Mouse (Mus musculus): ENCODE data around the gene Capn12. TPM values are rescaled to one million over a fixed set of nuclear protein-coding genes. Genes with fewer than 3 reads are reported as not detected.

Capn12 gene
- polyA plus RNA-seq, 1 experiment from 2014 or later: 0.57 TPM

DNA sequence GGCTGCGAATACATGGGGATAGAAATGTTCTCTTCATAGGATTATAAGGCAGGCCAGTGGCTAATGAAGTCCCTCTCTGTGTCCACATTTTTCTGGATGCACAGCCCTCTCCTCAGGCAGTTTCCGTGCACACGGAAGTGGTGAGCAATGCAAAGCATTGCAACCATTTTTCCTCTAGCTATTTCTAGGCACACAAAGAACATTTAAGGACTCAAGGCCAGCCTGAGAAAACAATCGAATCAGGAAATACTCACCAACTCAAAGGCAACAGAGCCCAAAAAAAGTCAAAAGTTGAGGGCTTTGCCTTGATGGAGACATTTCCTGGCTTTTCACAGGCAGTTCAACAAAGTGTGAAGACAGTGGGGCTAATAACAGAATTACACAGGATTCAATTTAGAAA, 59.9 kb downstream of the Capn12 start:
- 0 out of 2 replicates have a peak overlapping the region, but pooled peaks have one; percentile 43 for H3K27ac ChIP-seq

GRCm38 (mm10) chr7:28941542-28941941, 60.3 kb downstream of the Capn12 start:
- H3K27ac ChIP-seq: peak overlapping the region; percentile 43; the same call in 1 of the 2 replicates
- ATAC-seq (ENCODE audit: low FRiP score): no peak
- no peak overlapping the region for H3K4me3 ChIP-seq (replicated peaks)
- peaks cover 44% of the 10 kb centered on the region for H3K4me1 ChIP-seq
- WGBS: 89% methylated on average over 4 of the region's 4 CpGs
- no peak overlapping the region for H3K4me2 ChIP-seq
- H3K9ac ChIP-seq: no peak overlapping the region
- no peaks in the 10 kb centered on the region for H3K36me3 ChIP-seq (replicated peaks)
- 0 out of 2 replicates have a peak, but pooled peaks cover 4% of the 10 kb centered on the region for H3K27me3 ChIP-seq
- H3K9me3 ChIP-seq: no peaks in the 10 kb centered on the region

More for the DNA sequence above, 59.9 kb downstream of the Capn12 start:
- no peaks in the 10 kb centered on the region for H3K9me3 ChIP-seq
- no peak overlapping the region for H3K4me2 ChIP-seq
- H3K9ac ChIP-seq: no peak overlapping the region
- H3K4me3 ChIP-seq (replicated peaks): no peak overlapping the region
- peaks cover 44% of the 10 kb centered on the region for H3K4me1 ChIP-seq
- 0 out of 2 replicates have a peak, but pooled peaks cover 4% of the 10 kb centered on the region for H3K27me3 ChIP-seq
- ATAC-seq (ENCODE audit: low FRiP score): no peak
- 85% methylated on average over 4 of the region's 4 CpGs for WGBS
- no peaks in the 10 kb centered on the region for H3K36me3 ChIP-seq (replicated peaks)

Other genes with a start within 250 kb of the Capn12 start
- 4.0 and 4.2 TPM in 2 replicates for gene Fbxo27, start 188.6 kb upstream of the Capn12 start, polyA plus RNA-seq (2016; fragmentation: Nextera tagmentation; extraction: Ambion mirVana)
- gene Fbxo17, start 164.6 kb upstream of the Capn12 start, polyA plus RNA-seq (2016; fragmentation: Nextera tagmentation; extraction: Ambion mirVana): 7.3 and 8.0 TPM in 2 replicates
- 118 and 131 TPM in 2 replicates for gene Mrps12, start 139.6 kb upstream of the Capn12 start, polyA plus RNA-seq (2016; fragmentation: Nextera tagmentation; extraction: Ambion mirVana)
- gene Sars2, start 139.4 kb upstream of the Capn12 start, polyA plus RNA-seq (2016; fragmentation: Nextera tagmentation; extraction: Ambion mirVana): 27.9 and 28.9 TPM in 2 replicates
- gene Ccer2, start 125.2 kb upstream of the Capn12 start, polyA plus RNA-seq (2016; fragmentation: Nextera tagmentation; extraction: Ambion mirVana): not detected in 2 replicates
- gene Sirt2, start 114.7 kb upstream of the Capn12 start, polyA plus RNA-seq (2016; fragmentation: Nextera tagmentation; extraction: Ambion mirVana): 68.3 and 77.4 TPM in 2 replicates
- 42.7 and 42.9 TPM in 2 replicates for gene Nfkbib, start 113.9 kb upstream of the Capn12 start, polyA plus RNA-seq (2016; fragmentation: Nextera tagmentation; extraction: Ambion mirVana)
- 1.2 and 2.5 TPM in 2 replicates for gene Rinl, start 92.5 kb upstream of the Capn12 start, polyA plus RNA-seq (2016; fragmentation: Nextera tagmentation; extraction: Ambion mirVana)
- 267 and 357 TPM in 2 replicates for gene Hnrnpl, start 72.9 kb upstream of the Capn12 start, polyA plus RNA-seq (2016; fragmentation: Nextera tagmentation; extraction: Ambion mirVana)
- gene Ech1, start 56.2 kb upstream of the Capn12 start, polyA plus RNA-seq (2016; fragmentation: Nextera tagmentation; extraction: Ambion mirVana): 63.9 and 64.2 TPM in 2 replicates
- 1.7 and 2.8 TPM in 2 replicates for gene Lgals4, start 47.6 kb upstream of the Capn12 start, polyA plus RNA-seq (2016; fragmentation: Nextera tagmentation; extraction: Ambion mirVana)
- gene Lgals7, start 17.6 kb upstream of the Capn12 start, polyA plus RNA-seq (2016; fragmentation: Nextera tagmentation; extraction: Ambion mirVana): 1.1 and 1.9 TPM in 2 replicates
- 159 and 171 TPM in 2 replicates for gene Actn4, start 80.9 kb downstream of the Capn12 start, polyA plus RNA-seq (2016; fragmentation: Nextera tagmentation; extraction: Ambion mirVana)
- 314 and 342 TPM in 2 replicates for gene Eif3k, start 100.4 kb downstream of the Capn12 start, polyA plus RNA-seq (2016; fragmentation: Nextera tagmentation; extraction: Ambion mirVana)
- gene Map4k1, start 100.6 kb downstream of the Capn12 start, polyA plus RNA-seq (2016; fragmentation: Nextera tagmentation; extraction: Ambion mirVana): 5.0 and 5.7 TPM in 2 replicates
- gene Ryr1, start 243.8 kb downstream of the Capn12 start, polyA plus RNA-seq (2016; fragmentation: Nextera tagmentation; extraction: Ambion mirVana): 3.6 and 4.8 TPM in 2 replicates